Mouse (Mus musculus): Measurements from ENCODE around the gene Olfr156.
"Not testable (repeated sequence)": the region's sequence is repeated elsewhere in the genome, so short reads cannot be mapped to it uniquely, and the experiment has no call there.

The Olfr156 gene

GRCm38 (mm10) chr4:43823845-43824337 is at the start of gene Olfr156:
TSS of gene Olfr156 (minus strand) at chr4:43823895.
- DNase-seq: no peak

- DNase-seq: no peak
Observed at GRCm38 (mm10) chr4:43869821-43870220, 46.1 kb upstream of the Olfr156 start.

GRCm38 (mm10) chr4:43863298-43863697 is 39.6 kb upstream of the Olfr156 start:
- no peak for DNase-seq

- peak; percentile 32 for DNase-seq
Observed at GRCm38 (mm10) chr4:43860744-43861519, 37.2 kb upstream of the Olfr156 start.

GRCm38 (mm10) chr4:43859886-43860285 is 36.2 kb upstream of the Olfr156 start:
- no peak for DNase-seq

- DNase-seq: no peak
Observed at GRCm38 (mm10) chr4:43854101-43854500, 30.4 kb upstream of the Olfr156 start.

- no peak for DNase-seq
Observed at GRCm38 (mm10) chr4:43851265-43851664, 27.6 kb upstream of the Olfr156 start, which contains the start of gene Olfr155. TSS of gene Olfr155 (plus strand) at chr4:43851565.

GRCm38 (mm10) chr4:43840101-43840500 is 16.4 kb upstream of the Olfr156 start, which contains the start of gene Olfr157:
TSS of gene Olfr157 (minus strand) at chr4:43840201.
- no peak for DNase-seq

- no peak for DNase-seq
Observed at GRCm38 (mm10) chr4:43838326-43838725, 14.6 kb upstream of the Olfr156 start.

GRCm38 (mm10) chr4:43834749-43835148 is 11.1 kb upstream of the Olfr156 start:
- no peak for DNase-seq

- DNase-seq: no peak
Observed at GRCm38 (mm10) chr4:43833752-43834151, 10.1 kb upstream of the Olfr156 start.

GRCm38 (mm10) chr4:43832031-43832430 is 8.3 kb upstream of the Olfr156 start:
- DNase-seq: no peak

GRCm38 (mm10) chr4:43828806-43829205 is 5.1 kb upstream of the Olfr156 start:
- no peak for DNase-seq

- DNase-seq: no peak
Observed at GRCm38 (mm10) chr4:43822896-43823550, 672 bp downstream of the Olfr156 start.

- DNase-seq: no peak
Observed at GRCm38 (mm10) chr4:43798936-43799335, 24.8 kb downstream of the Olfr156 start.

- DNase-seq: not testable (repeated sequence)
Observed at GRCm38 (mm10) chr4:43795844-43796243, 27.9 kb downstream of the Olfr156 start.

- no peak for DNase-seq
Observed at GRCm38 (mm10) chr4:43795296-43795695, 28.4 kb downstream of the Olfr156 start.

- DNase-seq: no peak
Observed at GRCm38 (mm10) chr4:43772304-43772703, 51.4 kb downstream of the Olfr156 start.

- DNase-seq: no peak
Observed at GRCm38 (mm10) chr4:43771626-43772025, 52.1 kb downstream of the Olfr156 start.

- no peak for DNase-seq
Observed at GRCm38 (mm10) chr4:43770909-43771308, 52.8 kb downstream of the Olfr156 start, which contains the start of gene Olfr159. TSS of gene Olfr159 (minus strand) at chr4:43771009.

Measured in cerebellum, adult 11-12 months (tissue).